Mouse (Mus musculus) Patski (cell line): ENCODE data around the gene Dusp16. TPM values are rescaled to one million over a fixed set of nuclear protein-coding genes. Genes with fewer than 3 reads are reported as not detected.

Experiments
- ATAC-seq: fragments of 100-300 bp; one replicate; pipeline ENCODE4 v1.8.0; 2021
- CTCF ChIA-PET: fragments of 350-600 bp; sonication (Branson Sonifier 250); formaldehyde crosslinking; loops from one replicate; lab custom pipeline; 2022; ENCODE audit warnings: inconsistent platforms; lab: Charles Lee
- POLR2A ChIA-PET: fragments of 350-600 bp; sonication (Branson Sonifier 250); formaldehyde crosslinking; loops from one replicate; lab custom pipeline; 2022; ENCODE audit warnings: antibody characterized with exemption, inconsistent platforms; lab: Charles Lee
- DNase-seq: peaks from one replicate; pipeline ENCODE4 v3.0.0-alpha.2; 2011; ENCODE audit warnings: low read depth, low spot score
- H3K27me3 ChIP-seq: fragments of 371-371 bp; one replicate; pipeline ENCODE4 v1.5.1; 2021
- CTCF ChIP-seq: fragments of 100-300 bp; IDR thresholded peaks from one replicate; pipeline ENCODE4 v1.5.1; 2021
- in situ Hi-C: fragments of 300-500 bp; cut with MboI; formaldehyde crosslinking; loops from 3 replicates; pipeline ENCODE4 v1.11.1; 2018; ENCODE audit warnings: low pct_unique_long_range_greater_than_20kb, mixed read lengths
- polyA plus RNA-seq: library from polyadenylated mRNA; unstranded; gene quantifications from one replicate; pipeline ENCODE4 v1.2.3, GENCODE M21; 2021

Dusp16 gene
- polyA plus RNA-seq, 1 experiment from 2014 or later = 43.7 TPM

GRCm38 (mm10) chr6:134793046-134793806 lies 801 bp upstream of the Dusp16 start:
- no peak for DNase-seq
- no peak for TF ChIP-seq CTCF
- H3K27me3 ChIP-seq = no peaks in the 10 kb centered on the region
- ATAC-seq = no peak
- in situ Hi-C loops = loop anchor here (5.0 kb wide), 1 partner anchor 34 kb away; no protein-coding TSS in a partner anchor
- ChIA-PET POLR2A (interaction anchor here (1.2 kb wide), 1 partner anchor 9 kb away, joined by 3 read pairs; no protein-coding TSS in a partner anchor), CTCF (interaction anchor here (1.0 to 3.9 kb wide), 10 partner anchors 11 to 129 kb away, joined by 3 to 16 read pairs (median 4); partner anchors contain the start of gene Crebl2)

DNA sequence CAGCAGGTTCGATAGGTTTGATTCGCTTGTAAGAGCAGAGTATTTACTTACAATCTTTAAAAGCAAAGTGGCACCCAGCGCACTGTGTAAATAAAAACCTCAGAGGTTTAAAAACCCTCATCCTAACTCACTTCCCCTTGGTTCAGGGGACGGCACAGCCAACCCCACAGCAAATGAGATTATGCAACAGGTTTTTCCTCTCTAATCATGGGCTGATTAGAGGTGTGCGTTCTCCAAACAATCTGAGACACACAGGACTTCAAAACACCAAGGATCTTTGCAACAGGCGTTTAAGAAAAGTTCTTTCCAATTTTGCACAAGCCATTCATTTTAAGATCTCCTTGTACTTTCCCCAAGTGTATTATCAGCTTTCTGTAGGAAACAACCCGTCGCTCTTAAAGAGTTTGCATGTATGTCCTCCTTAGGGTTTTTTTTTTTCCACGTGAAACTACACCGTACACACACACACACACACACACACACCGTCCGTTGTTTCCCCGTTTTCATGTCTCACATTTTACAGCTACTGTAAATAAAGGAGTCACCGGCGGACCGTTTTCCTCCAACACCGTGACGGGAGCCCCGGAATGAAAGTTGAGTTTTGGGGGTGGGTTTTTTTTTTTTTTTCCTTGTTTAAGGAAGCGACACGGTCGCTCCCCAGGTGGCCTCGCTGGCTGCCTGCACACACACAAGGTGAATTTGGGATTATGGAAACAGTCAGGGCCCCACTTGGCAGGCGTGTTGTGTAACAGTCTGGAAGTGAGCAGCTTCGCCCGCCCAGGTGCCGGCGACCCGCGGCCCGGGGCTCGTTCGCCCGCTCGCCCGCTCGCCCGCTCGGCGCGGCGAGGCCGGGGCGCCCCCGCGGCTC lies 940 bp downstream of the Dusp16 start:
- no peak for TF ChIP-seq CTCF
- H3K27me3 ChIP-seq = no peaks in the 10 kb centered on the region
- in situ Hi-C loops = loop anchor here (5.0 kb wide), 1 partner anchor 36 kb away; no protein-coding TSS in a partner anchor
- ChIA-PET CTCF (interaction anchor here (1.0 to 1.4 kb wide), 3 partner anchors 30 to 122 kb away, joined by 3 to 4 read pairs (median 4); no protein-coding TSS in a partner anchor), POLR2A (interaction anchor here (0.6 to 1.8 kb wide), 2 partner anchors 12 to 121 kb away, joined by 3 to 10 read pairs; no protein-coding TSS in a partner anchor)
- no peak for DNase-seq
- ATAC-seq = peak; percentile 23

DNA sequence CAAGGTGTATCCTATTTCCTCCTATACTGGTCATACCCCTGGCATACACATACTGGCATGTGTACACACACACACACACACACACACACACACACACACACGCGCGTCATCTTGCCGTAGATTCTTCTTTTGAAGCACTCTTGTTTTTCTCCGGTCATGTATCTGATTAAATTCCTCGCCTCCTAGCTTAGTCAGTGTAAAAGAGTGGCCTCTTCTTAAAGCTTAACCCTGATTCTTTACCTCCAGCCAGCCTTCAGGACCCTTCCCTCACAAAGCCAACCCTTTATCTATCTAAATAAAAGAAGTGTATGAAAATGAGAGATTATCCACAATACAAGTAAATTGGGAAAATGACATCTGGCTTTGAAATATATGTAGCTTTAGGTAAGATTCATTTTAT lies 3.3 kb downstream of the Dusp16 start:
- no peak for DNase-seq
- no peak for ATAC-seq
- in situ Hi-C loops = no loop called here
- CTCF ChIA-PET = no interaction called here
- no peaks in the 10 kb centered on the region for H3K27me3 ChIP-seq
- TF ChIP-seq CTCF = no peak
- POLR2A ChIA-PET = no interaction called here

GRCm38 (mm10) chr6:134786426-134786825 lies 6.0 kb downstream of the Dusp16 start:
- ChIA-PET POLR2A (no interaction called here), CTCF (no interaction called here)
- ATAC-seq = no peak
- DNase-seq = no peak
- in situ Hi-C loops = no loop called here
- no peaks in the 10 kb centered on the region for H3K27me3 ChIP-seq
- TF ChIP-seq CTCF = no peak

DNA sequence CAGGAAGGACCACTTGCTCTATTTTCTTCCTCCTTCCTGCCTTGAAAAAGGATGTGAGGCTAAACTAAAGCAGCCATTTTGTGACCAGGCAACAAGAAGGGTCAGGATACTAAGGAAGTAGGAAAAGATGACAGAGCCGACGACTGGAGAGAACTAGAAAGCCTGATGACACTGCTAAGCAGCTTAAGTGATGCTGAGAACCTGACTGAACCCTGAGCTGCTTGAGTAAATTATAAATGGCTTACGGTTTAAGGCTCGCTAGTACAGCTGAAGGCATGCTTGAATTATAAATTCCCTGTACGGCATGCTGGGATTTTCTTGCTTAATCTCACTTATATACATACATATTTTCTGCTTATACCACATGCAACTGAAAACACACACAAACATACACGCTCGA lies 9.5 kb downstream of the Dusp16 start:
- no peak for TF ChIP-seq CTCF
- H3K27me3 ChIP-seq = no peaks in the 10 kb centered on the region
- ChIA-PET POLR2A (no interaction called here), CTCF (no interaction called here)
- DNase-seq = no peak
- in situ Hi-C loops = no loop called here
- ATAC-seq = no peak

GRCm38 (mm10) chr6:134781494-134781913 lies 10.9 kb downstream of the Dusp16 start:
- H3K27me3 ChIP-seq = no peaks in the 10 kb centered on the region
- in situ Hi-C loops = no loop called here
- no peak for TF ChIP-seq CTCF
- ChIA-PET POLR2A (no interaction called here), CTCF (no interaction called here)
- DNase-seq = no peak
- ATAC-seq = no peak

- POLR2A ChIA-PET = interaction anchor here (1.0 kb wide), 1 partner anchor 12 kb away, joined by 3 read pairs; no protein-coding TSS in a partner anchor
- no peaks in the 10 kb centered on the region for H3K27me3 ChIP-seq
- TF ChIP-seq CTCF = peak; percentile 16
- DNase-seq (no peak), ATAC-seq (no peak)
- CTCF ChIA-PET = interaction anchor here (1.3 kb wide), 2 partner anchors 14 to 39 kb away, joined by 3 to 4 read pairs; no protein-coding TSS in a partner anchor
- in situ Hi-C loops = no loop called here
These were observed 12.4 kb downstream of the Dusp16 start for GRCm38 (mm10) chr6:134780024-134780423.

DNA sequence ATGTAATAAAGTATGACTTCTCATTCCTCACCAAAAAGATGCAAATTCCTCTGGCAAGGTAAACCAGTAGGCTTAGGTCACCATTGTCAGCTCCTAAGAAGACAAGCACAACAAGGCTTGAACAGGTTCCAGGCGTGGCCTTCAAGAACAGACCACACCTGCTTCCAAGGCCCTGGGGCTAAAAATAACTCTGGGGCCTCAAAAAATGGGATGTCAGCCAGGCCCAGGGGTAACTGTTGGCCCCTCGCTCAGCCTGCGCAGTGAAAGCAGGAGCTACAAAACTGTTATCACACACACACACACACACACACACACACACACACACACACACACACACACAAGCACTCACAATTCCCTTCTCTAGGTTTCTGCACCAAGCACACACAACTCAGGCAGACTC lies 18.5 kb downstream of the Dusp16 start:
- ChIA-PET CTCF (no interaction called here), POLR2A (no interaction called here)
- H3K27me3 ChIP-seq = no peaks in the 10 kb centered on the region
- DNase-seq (no peak), ATAC-seq (no peak)
- in situ Hi-C loops = no loop called here
- no peak for TF ChIP-seq CTCF

DNA sequence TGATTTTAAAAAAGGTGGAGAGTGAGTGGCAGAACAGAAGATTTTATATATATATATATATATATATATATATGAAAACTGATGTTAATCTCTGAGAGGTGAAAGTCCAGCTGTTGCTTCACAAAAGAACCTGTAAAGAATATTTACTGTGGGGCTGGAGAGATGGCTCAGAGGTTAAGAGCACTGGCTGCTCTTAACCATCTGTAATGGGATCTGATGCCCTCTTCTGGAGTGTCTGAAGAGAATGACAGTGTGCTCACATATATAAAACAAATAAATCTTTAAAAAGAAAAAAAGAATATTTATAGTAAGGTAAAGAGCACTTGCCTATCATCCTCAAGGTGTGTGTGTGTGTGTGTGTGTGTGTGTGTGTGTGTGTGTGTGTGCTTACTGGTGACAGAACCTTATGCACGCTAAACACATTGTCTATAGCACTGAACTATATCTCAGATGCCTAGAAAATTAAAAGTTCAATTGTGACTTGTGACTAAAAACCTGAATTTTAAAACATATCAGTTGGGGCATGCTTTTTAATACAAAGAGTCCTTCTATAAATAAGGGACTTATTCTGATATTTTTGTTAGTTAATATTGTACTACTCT lies 19.0 kb downstream of the Dusp16 start:
- no peak for ATAC-seq
- no peaks in the 10 kb centered on the region for H3K27me3 ChIP-seq
- no peak for TF ChIP-seq CTCF
- ChIA-PET CTCF (no interaction called here), POLR2A (no interaction called here)
- DNase-seq = no peak
- in situ Hi-C loops = no loop called here

- ChIA-PET POLR2A (no interaction called here), CTCF (no interaction called here)
- TF ChIP-seq CTCF = no peak
- ATAC-seq (no peak), DNase-seq (no peak)
- in situ Hi-C loops = no loop called here
- no peaks in the 10 kb centered on the region for H3K27me3 ChIP-seq
These were observed 22.1 kb downstream of the Dusp16 start for GRCm38 (mm10) chr6:134770339-134770738.
